Mouse (Mus musculus) regulatory T cell (primary cell): ENCODE data around the gene Tbc1d20.

Experiments
- in situ Hi-C: fragments of 300-600 bp; cut with MboI, MseI; formaldehyde crosslinking; loops from one replicate; pipeline ENCODE4 v1.15.1; 2025; ENCODE audit warnings: high pct_unique_total_duplicates

Gene Tbc1d20

DNA sequence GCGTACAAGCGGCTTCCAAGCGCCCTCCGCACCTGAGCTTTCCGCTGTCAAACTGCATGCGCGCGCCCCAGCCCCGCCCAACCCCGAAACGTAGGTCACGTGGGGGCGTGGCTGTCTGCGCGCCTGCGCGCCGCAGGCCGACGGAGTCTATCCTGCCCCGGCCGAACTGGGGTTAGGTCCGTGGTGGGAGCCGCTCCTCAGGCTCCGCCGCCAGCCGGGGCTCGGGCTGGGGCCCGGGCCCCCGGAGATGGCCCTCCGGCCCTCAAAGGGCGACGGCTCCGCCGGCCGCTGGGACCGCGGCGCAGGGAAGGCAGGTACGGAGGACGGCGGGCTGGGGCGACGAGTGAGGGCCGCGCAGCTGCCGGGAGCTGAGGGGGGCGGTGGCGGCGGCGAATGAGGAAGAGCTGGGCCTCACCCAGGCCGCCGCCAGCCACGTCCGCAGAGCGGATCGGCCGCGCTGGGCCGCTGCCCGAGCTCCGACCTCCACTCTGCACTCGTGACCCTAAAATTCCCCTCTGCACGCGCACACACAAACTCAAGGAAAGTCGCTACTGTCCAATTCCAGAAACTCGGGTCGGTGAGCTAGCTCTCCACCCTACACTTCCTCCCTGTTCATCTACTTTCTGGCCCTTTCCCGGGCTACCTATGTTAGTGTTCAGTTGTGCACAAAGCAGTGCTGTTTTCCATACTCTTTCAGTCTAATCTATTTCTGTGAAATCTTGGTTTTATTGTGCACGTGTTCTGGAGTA, at the start of gene Tbc1d20:
Gene Tbc1d20, plus strand, starts transcription at position 102 of the 749 bp plus-strand sequence.
- in situ Hi-C loops: loop anchor here (5.0 kb wide), 1 partner anchor 43 kb away; no protein-coding TSS in a partner anchor

DNA sequence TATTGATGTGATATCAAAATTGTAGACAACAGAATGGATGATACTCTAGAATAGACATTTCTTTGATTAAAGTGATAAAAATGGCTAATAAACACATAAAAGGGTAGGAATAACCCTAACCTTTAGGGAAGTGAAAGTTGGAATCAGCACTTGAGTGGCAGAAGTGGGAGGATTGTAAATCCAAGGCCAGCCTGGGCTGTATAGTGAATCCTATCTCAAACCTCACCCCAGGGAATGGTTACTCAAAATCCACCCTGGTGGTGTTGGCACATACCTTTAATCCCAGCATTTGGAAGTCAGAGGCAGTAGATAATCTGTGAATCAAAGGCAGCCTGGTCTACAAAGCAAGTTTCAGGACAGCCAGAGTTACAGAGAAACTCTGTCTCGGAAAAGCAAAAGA, 46.4 kb upstream of the Tbc1d20 start:
- in situ Hi-C loops: loop anchor here (25.0 kb wide), 1 partner anchor 710 kb away; the partner anchor contains the start of gene Fkbp1a

DNA sequence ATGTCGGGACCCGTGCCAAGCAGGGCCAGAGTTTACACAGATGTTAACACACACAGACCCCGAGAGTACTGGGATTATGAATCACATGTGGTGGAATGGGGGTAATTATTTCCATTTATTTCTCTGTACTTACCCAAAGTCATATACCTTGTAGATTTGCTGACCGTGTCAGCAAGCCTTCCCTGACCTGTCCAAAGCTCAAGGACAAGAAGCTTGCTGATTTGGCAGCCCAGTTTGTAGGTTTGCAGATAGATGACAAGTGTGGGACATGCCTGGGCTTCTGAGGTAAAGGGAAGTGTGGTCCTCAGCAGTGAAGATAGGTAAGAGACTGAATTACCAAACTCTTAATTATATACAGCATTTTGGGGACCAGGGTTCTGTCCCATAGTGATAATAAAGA, 43.1 kb upstream of the Tbc1d20 start:
- in situ Hi-C loops: loop anchor here (25.0 kb wide), 1 partner anchor 637 kb away; no protein-coding TSS in a partner anchor

DNA sequence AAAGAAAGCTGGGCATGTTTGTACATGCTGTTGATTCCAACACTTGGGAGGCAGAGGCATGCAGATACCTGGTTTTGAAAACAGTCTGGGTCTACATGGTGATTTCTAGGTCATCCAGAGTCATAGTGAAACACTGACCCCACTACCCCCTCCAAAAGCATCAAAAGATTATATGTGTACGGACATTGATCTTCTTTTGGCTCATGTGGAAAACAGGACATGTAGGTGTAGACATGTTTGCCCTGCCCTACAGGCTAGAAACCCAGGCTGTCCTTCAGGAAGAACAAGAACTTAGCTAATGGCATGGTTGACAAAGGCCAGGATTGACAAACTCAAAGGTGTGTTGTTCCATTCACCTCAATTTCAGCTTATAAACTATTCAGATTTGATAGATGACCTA, 33.9 kb upstream of the Tbc1d20 start:
- in situ Hi-C loops: loop anchor here (25.0 kb wide), 1 partner anchor 628 kb away; no protein-coding TSS in a partner anchor

DNA sequence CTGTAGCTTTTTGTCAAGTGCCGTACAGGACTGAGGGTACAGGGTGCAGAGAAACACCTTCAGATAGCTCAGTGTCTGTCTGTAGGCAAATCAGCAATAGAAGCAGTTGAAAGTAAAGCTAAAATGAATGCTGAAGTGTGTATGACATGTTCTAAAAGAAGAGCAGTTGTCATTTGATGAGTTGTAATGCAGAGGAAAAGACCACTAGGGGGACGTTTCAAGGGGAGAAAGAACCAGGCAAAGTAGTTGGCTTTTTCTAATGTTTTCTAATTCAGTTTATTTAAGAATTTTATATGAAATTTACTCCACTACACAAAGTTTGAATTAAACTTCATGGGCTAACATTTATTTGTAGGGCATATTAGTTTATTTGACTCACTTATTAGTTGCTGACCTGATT, 20.0 kb upstream of the Tbc1d20 start:
- in situ Hi-C loops: loop anchor here (25.0 kb wide), 1 partner anchor 614 kb away; no protein-coding TSS in a partner anchor

GRCm38 (mm10) chr2:152281407-152281806, 12.2 kb upstream of the Tbc1d20 start:
- in situ Hi-C loops: no loop called here

- in situ Hi-C loops: no loop called here
Observed at GRCm38 (mm10) chr2:152287560-152287959, 6.1 kb upstream of the Tbc1d20 start.

DNA sequence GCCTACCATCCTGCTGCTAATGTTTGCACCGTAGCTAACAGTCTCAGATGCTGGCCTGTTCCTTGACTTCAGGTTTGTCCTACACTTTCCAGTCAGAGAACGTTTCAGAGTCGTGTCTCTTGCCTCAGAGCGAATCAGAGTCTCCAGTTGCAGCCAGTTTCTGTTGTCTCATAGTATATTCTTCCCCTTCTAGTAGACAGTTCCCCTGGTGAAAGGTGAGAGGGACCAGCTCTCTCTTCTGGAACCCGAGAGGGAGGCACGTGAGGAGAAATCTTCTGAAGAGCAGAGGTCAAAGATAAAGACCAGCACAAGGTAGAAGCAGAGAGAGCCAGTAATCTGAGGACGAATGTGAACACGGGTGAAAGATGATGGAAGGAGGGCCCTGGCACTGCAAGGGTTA, 5.6 kb upstream of the Tbc1d20 start:
- in situ Hi-C loops: no loop called here

GRCm38 (mm10) chr2:152289623-152290022, 4.0 kb upstream of the Tbc1d20 start:
- in situ Hi-C loops: loop anchor here (5.0 kb wide), 1 partner anchor 48 kb away; no protein-coding TSS in a partner anchor

DNA sequence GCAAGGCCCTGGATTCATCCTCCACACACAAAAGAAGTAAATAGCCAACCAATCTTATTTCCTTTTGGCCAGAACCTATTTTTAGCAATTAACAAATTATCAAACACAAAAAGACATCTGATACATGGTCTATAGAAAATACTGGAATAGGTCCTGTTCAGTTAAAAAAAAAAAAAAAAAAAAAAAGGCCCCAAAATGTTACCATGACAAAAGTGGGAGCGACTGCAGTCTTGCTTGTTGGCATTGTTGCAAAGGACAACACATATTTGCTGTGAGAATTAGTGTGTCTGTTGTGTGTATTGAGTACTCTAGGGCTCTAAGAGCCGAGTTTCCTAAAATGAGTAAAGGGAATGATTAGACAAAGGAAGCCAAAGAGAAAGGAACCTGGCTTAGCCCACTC, 1.2 kb upstream of the Tbc1d20 start:
- in situ Hi-C loops: loop anchor here (5.0 kb wide), 1 partner anchor 45 kb away; no protein-coding TSS in a partner anchor

DNA sequence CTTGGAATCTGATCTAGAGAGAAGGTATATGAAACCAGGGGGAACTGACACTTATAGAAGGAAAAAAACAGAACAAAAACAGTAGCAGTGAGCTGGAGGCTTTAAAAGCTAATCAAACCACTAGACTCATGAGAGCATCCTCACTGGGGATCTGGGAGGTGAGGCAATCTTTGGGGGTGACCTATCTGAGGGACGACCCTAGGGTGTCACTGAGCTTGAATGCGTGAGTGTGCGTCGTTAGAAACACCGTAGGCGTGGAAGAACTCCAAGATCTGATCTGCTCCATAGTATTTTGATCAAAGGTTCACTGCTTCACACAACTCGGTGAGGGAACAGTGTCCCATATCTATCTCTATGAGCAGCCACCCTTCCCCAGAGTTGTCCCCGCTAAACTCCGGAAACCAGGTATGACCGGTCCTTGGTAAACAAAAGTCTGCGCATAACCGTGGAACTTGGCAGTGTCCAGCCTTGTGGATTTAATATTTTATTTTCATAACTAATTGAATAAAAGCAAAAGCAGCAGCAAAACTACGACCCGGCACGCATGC, 375 bp upstream of the Tbc1d20 start:
- in situ Hi-C loops: loop anchor here (5.0 kb wide), 1 partner anchor 44 kb away; no protein-coding TSS in a partner anchor

- in situ Hi-C loops: loop anchor here (5.0 kb wide), 1 partner anchor 43 kb away; no protein-coding TSS in a partner anchor
Observed at GRCm38 (mm10) chr2:152294541-152294940, 913 bp downstream of the Tbc1d20 start.

DNA sequence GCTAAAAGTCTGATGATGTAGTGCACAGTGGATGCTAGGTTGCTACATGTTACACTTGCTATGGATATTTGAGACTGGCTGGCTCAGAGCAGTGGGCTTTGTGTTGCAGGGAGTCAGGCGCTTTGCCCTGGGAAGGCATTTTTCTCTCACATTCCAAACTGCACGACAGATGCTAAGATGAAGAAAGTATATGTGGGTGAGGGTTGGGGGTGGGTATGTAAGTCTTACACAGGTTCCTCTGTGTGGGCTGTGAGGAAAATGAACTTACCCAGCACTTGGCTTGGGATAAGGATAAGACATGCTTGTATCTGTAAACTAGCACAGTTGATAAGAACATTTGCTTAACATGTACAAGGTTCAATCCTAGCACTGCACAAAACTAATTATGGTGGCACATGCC, 9.2 kb downstream of the Tbc1d20 start:
- in situ Hi-C loops: no loop called here

GRCm38 (mm10) chr2:152303781-152304180, 10.2 kb downstream of the Tbc1d20 start:
- in situ Hi-C loops: no loop called here

DNA sequence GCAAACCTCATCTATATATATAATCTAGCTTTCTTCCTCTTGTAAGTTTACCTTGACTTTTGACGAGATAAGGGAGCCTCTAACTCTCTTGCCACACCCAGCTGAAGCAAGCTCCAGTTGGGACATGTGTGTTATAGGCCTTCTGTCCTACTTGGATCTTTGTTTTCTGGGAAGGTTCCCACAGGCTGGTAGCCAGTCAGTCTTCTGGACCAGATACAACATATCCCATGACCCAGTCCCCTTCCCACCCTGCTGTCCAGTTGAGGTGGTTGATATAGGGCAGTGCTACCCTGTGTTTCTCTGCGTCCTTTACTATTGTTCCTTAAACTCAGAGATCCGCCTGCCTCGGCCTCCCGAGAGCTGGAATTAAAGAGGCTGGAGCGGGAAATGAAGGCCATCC, 11.9 kb downstream of the Tbc1d20 start:
- in situ Hi-C loops: no loop called here

- in situ Hi-C loops: no loop called here
Observed at GRCm38 (mm10) chr2:152307186-152307585, 13.6 kb downstream of the Tbc1d20 start.

GRCm38 (mm10) chr2:152312996-152313395, 19.4 kb downstream of the Tbc1d20 start:
- in situ Hi-C loops: no loop called here

DNA sequence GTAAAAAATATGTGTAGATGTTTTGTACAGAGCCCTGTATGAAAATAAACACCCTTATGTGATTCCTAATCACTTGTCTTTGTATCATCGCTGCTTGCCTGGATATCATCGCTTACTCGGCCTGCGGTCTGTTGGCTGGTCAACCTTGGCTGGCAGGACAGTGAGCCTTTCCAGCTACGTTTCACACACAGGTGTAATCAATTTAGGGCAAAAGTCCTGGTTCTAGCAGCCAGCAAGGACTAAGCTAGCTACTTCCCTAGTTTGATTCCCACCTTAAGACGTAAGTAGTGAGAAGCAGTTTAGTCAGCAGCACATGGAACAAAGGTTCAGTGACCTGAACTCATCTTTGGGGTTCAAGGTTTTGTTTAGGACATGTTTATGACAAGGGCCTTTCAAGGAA, 20.3 kb downstream of the Tbc1d20 start:
- in situ Hi-C loops: no loop called here

- in situ Hi-C loops: no loop called here
Observed at GRCm38 (mm10) chr2:152317054-152317453, 23.4 kb downstream of the Tbc1d20 start.

DNA sequence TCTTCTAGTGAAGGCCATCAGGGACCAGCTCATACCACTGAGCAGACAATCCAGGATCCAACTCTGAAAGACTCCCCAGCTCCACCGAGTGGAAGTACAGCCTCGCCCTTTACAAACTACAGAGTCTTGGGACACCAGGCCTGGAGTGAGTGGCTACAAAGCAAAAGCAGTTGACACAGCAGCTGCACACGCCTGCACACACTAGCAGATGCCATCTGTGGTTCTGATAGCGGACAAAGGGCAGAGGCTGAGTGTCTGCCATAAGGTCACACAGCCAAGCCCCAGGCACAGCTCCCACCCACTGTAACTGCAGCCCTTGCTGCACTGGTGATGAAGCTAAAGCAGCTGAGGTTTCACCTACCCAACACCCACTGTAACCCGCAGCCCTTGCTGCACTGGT, 27.9 kb downstream of the Tbc1d20 start:
- in situ Hi-C loops: no loop called here

DNA sequence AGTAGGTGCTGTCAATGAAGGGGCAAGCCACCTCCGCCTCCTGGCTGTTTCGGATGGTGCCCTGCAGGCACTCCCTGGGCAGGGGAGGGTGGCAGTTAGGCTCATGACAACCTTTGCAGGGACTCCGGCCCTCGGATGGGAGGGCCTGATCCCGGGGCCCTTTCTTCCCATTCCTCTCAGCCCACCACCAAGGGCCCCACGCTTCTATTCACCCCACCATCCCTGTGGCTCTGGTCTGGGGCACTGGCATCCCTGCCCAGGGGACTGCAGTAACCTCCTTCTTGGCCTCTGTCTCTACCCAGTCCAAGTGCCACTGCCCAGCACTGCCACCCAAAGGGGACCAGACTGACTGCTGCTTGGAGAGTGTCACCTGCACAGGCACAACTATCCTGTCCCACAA, 28.6 kb downstream of the Tbc1d20 start:
- in situ Hi-C loops: no loop called here

DNA sequence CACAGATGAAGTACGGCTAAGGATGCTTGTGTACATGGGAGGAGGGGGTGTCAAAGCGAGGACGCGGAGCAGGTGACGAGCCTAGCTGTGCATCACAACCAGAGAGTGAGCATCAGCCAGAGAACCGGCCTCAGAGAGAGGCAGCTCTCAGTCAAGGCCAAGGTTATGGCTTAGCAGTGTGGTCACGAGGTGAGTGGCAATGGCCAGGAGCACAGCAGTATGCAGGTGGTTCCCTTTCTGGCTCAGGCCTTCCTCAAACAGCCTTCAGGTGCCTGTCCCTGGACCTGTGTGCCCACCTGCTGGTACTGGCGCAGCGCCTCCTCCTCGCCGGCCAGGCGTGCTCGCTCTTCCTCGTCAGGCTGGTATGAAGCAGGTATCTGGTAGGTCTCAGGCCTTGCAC, 30.3 kb downstream of the Tbc1d20 start:
- in situ Hi-C loops: no loop called here

DNA sequence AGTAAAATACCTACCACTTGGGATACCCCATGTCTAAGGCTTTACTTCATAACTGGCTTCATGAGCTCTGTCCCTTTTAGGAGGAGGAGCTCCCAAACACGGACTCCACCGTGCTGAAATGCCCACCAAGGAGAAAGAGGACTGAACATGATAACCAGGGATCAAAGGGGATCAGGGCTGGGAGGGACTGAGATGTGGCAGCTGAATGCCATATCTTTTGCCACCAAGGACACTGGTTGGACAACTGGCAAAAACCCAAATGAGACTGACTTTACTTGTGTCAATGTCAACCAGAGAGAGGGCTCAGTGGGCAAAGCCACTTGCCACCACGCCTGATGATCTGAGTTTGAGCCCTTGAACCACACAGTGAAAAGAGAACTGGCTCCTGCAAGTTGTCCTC, 31.2 kb downstream of the Tbc1d20 start:
- in situ Hi-C loops: no loop called here
